Mouse (Mus musculus) hindbrain, embryonic 14.5 days (tissue): ENCODE data around the gene H2afx. TPM values are rescaled to one million over a fixed set of nuclear protein-coding genes. Genes with fewer than 3 reads are reported as not detected.
"Not testable (repeated sequence)": the region's sequence is repeated elsewhere in the genome, so short reads cannot be mapped to it uniquely, and the experiment has no call there.

Experiments
- ATAC-seq: fragments of 200-750 bp; cut with Nextera tagmentation; 2 replicates; pipeline ENCODE4 v1.8.0; 2017; ENCODE audit warnings: moderate number of reproducible peaks, mild to moderate bottlenecking, moderate TSS enrichment, moderate library complexity; ENCODE audit not compliant: low FRiP score
- DNase-seq: peaks from one replicate; pipeline ENCODE4 v3.0.0-alpha.2; 2015; ENCODE audit warnings: low spot score
- H3K27ac ChIP-seq: fragments of 300-500 bp; sonication (generic); 2 replicates; pipeline ENCODE4 v1.5.1; 2014; ENCODE audit warnings: mild to moderate bottlenecking, moderate library complexity
- H3K27me3 ChIP-seq: fragments of 300-500 bp; sonication (generic); 2 replicates; pipeline ENCODE4 v1.6.1; 2014; ENCODE audit warnings: mild to moderate bottlenecking, low read length, mixed read lengths; ENCODE audit not compliant: control insufficient read depth, insufficient read depth
- H3K36me3 ChIP-seq: fragments of 300-500 bp; sonication (generic); replicated peaks from 2 replicates; pipeline ENCODE4 v1.6.1; 2014; ENCODE audit not compliant: control insufficient read depth, insufficient read depth
- H3K4me1 ChIP-seq: fragments of 300-500 bp; sonication (generic); replicated peaks from 2 replicates; pipeline ENCODE4 v1.6.1; 2014; ENCODE audit warnings: antibody characterized with exemption, low read length, mixed read lengths; ENCODE audit not compliant: control insufficient read depth, insufficient read depth
- H3K4me2 ChIP-seq: fragments of 300-500 bp; sonication (generic); replicated peaks from 2 replicates; pipeline ENCODE4 v1.6.1; 2014; ENCODE audit warnings: mild to moderate bottlenecking, moderate library complexity
- H3K4me3 ChIP-seq: fragments of 300-500 bp; sonication (generic); replicated peaks from 2 replicates; pipeline ENCODE4 v1.5.1; 2014; ENCODE audit warnings: mild to moderate bottlenecking, low read length
- H3K9ac ChIP-seq: fragments of 300-500 bp; sonication (generic); 2 replicates; pipeline ENCODE4 v1.6.1; 2014
- H3K9me3 ChIP-seq: fragments of 300-500 bp; sonication (generic); 2 replicates; pipeline ENCODE4 v1.6.1; 2016; ENCODE audit warnings: low read length; ENCODE audit not compliant: control insufficient read depth
- WGBS: fragments of 180-500 bp; shearing (Covaris S2); extraction: QIAGEN DNeasy Blood & Tissue Kit; methylation state at CpG from one replicate; pipeline ENCODE4 v1.1.7; 2014; 5-methylcytosine and 5-hydroxymethylcytosine counted together
- polyA plus RNA-seq: library from polyadenylated mRNA; unstranded; fragments of >200 nt; fragmentation: Nextera tagmentation; extraction: Ambion mirVana; gene quantifications from 2 replicates; pipeline ENCODE4 v1.2.1, GENCODE M21; 2014

H2afx gene
- polyA plus RNA-seq, 1 experiment from 2014 or later: 107 TPM

DNA sequence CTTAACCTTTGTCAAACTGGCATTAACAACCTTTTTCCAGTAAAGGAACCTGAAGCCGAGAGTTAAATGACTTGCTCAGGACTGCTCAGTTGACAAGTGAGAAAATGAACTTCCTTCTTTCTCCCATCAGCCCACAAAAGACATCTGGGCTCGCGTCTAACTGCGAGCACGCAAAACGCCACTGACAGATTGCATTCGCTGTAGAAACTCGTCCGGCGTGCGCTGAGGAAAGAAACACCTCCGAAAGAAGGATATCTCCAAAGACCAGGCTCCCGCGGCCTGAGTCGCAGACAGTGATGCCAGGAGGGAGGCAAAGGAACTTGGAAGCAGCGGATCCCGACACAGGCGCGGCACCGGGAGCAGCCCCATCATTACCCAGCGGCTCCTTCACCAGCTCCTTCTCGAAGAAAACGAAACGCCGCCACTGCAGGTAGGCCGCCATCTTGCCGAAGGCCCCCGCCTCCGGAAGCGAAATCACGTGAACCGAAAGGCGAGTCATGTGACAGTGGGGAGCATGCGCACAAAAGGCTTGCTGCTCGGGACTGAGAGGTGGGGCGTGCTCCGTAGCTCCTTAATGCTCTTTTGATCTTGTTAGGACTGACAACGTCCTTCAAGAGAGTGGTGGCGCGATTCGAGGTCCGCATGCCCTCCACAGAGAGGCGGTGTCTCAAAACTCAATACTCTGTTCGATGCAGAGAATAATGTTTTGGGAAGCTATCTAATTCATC, 26.9 kb downstream of the H2afx start, which contains the start of gene Vps11:
TSS of gene Vps11 (minus strand) at position 481 of the 728 bp plus-strand sequence.
- Histone ChIP-seq H3K4me2 (peak within 1 kb of the TSS; percentile 88), H3K27me3 (no peaks in the 10 kb centered on the region), H3K9ac (peak within 1 kb of the TSS; percentile 88), H3K9me3 (no peaks in the 10 kb centered on the region), H3K4me1 (peaks cover 7% of the 10 kb centered on the region), H3K36me3 (peaks cover 30% of the 10 kb centered on the region), H3K27ac (peak within 1 kb of the TSS; percentile 74), H3K4me3 (peak within 1 kb of the TSS; percentile 76)
- ATAC-seq (peak; percentile 90), DNase-seq (peak; percentile 97)
- under 1% methylated on average over 44 of the region's 44 CpGs for WGBS

DNA sequence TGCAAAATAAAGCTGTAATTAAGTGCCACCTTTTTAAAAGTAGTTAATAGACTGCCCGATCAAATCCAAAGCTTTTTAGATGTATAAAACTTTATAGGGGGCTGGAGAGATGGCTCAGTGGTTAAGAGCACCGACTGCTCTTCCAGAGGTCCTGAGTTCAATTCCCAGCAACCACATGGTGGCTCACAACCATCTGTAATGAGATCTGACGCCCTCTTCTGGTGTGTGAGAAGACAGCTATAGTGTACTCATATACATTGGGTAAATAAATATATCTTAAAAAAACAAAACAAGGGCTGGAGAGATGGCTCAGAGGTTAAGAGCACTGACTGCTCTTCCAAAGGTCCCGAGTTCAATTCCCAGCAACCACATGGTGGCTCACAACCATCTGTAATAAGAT, 27.4 kb downstream of the H2afx start:
- H3K4me1 ChIP-seq, DNase-seq, ATAC-seq, H3K9me3 ChIP-seq, H3K27me3 ChIP-seq, H3K9ac ChIP-seq: not testable (repeated sequence)
- Histone ChIP-seq H3K27ac (0 out of 2 replicates have a peak overlapping the region, but pooled peaks have one; percentile 74), H3K36me3 (peaks cover 24% of the 10 kb centered on the region), H3K4me3 (peak overlapping the region; percentile 76), H3K4me2 (peak overlapping the region; percentile 88)
- WGBS: 47% methylated on average over 4 of the region's 4 CpGs

DNA sequence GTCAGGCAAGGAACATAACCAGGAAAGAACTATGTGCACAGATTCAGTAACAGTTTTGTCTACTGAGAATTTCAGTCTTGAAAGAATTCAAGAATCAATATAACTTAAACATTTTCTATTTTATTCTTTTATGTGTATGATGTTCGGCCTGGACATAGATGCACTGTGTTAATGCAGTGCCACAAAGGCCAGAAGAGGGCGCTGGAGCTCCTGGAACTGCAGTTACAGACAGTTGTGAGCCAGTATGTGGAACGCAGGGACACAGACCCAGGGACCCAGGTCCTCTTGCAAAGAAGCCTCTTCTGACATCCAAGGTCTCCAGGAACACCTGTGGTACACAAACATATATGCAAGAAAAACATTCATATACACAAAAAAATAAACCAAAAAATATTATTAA, 30.0 kb downstream of the H2afx start:
- Histone ChIP-seq H3K4me3 (no peak overlapping the region), H3K27me3 (no peaks in the 10 kb centered on the region), H3K4me1 (peaks cover 7% of the 10 kb centered on the region), H3K9ac (no peak overlapping the region), H3K4me2 (no peak overlapping the region), H3K9me3 (no peaks in the 10 kb centered on the region), H3K27ac (no peak overlapping the region), H3K36me3 (peaks cover 2% of the 10 kb centered on the region)
- ATAC-seq (no peak), DNase-seq (no peak)
- WGBS: 60% methylated on average over 3 of the region's 3 CpGs

DNA sequence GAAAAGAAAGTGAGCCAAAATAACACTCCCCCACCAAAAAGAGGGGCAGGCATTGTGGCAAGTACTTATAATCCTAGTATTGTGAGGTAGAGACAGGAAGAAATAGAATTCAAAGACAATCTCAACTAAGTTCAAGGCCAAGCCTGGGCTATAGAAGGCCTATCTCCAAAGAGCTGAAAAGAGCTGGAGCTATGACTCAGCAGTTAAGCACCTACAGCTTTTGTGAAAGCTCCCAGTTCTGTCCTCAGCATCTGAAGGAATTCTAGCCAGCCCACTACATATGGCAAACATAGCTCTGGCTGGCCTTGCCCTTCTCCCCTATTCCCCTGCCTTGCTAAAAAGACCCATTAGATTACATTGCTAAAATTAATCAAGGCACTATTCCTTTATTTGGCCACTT, 38.9 kb downstream of the H2afx start:
- Histone ChIP-seq H3K27me3 (no peaks in the 10 kb centered on the region), H3K4me2 (no peak overlapping the region), H3K4me3 (no peak overlapping the region), H3K4me1 (peaks cover 7% of the 10 kb centered on the region; the same call in 1 of the 2 replicates), H3K9ac (no peak overlapping the region), H3K36me3 (no peaks in the 10 kb centered on the region), H3K27ac (no peak overlapping the region), H3K9me3 (no peaks in the 10 kb centered on the region)
- DNase-seq (no peak), ATAC-seq (no peak)

DNA sequence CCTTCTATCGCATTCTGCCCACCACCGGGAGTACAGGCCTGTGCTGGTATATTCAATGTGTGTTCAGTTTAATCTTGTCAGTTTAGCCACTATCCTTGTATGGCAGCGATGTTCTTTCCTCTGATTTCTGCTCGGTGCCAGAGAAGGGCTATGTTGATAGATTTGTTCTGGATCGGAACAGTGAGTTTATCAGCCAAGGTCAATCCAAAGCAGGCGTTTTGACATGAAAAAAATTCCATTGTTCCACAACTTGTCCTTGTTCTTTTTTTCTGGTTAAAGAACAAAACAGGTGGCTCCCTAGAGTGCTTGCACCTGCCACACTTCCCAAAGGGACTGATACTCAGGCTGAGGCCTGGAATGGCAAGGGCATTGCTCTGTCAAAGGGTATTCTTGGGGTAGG, 41.6 kb downstream of the H2afx start:
- WGBS: 91% methylated on average over 6 of the region's 6 CpGs
- Histone ChIP-seq H3K27me3 (no peaks in the 10 kb centered on the region), H3K9me3 (no peaks in the 10 kb centered on the region), H3K27ac (no peak overlapping the region), H3K4me1 (peaks cover 22% of the 10 kb centered on the region), H3K4me2 (no peak overlapping the region), H3K4me3 (no peak overlapping the region), H3K36me3 (peaks cover 4% of the 10 kb centered on the region), H3K9ac (no peak overlapping the region)
- ATAC-seq: no peak
- DNase-seq: no peak

DNA sequence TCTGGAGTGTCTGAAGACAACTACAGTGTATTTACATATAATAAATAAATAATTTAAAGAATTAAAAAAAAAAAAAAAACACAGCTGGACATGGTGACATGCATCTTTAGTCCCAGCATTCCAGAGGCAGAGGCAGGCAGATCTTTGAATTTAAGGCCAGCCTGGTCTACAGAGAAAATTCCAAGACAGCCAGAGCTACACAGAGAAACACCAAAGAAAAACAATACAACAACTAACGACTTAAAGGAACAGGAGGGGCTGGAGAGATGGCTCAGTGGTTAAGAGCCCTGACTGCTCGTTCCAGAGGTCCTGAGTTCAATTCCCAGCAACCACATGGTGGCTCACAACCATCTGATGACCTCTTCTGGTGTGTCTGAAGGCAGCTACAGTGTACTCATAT, 42.8 kb downstream of the H2afx start:
- not testable (repeated sequence) for H3K27ac ChIP-seq, H3K4me2 ChIP-seq, H3K9ac ChIP-seq, DNase-seq, H3K9me3 ChIP-seq, ATAC-seq, H3K4me3 ChIP-seq, H3K27me3 ChIP-seq
- 92% methylated on average over 2 of the region's 2 CpGs for WGBS
- H3K4me1 ChIP-seq: peaks cover 22% of the 10 kb centered on the region
- H3K36me3 ChIP-seq: peaks cover 16% of the 10 kb centered on the region

DNA sequence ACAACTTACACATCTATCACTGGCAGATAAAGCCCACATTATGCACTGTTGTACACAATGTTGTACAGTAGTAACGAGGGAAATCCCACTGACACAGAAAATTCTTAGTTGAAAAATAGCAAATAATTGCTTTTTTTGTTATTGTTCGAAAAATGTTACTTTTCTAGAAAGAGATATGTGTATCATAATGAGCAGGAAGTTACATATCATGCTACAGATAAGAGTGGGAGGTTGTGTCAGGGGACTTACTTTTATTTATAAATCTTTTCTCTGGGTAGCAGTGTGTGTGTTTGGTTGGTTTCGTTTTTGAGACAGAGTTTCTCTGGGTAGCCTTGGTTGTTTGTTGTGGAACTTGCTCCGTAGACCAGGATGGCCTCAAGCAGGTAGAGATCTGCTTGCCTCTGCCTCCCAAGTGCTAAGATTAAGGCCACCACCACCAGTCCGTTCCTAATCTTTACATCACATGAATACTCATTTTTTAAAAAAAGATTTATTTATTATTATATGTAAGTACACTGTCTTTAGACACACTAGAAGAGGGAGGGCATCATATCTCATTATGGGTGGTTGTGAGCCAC, 43.7 kb downstream of the H2afx start:
- Histone ChIP-seq H3K27ac (peak overlapping the region; percentile 88), H3K4me1 (peaks cover 22% of the 10 kb centered on the region), H3K4me2 (peak overlapping the region; percentile 65), H3K4me3 (peak overlapping the region; percentile 91), H3K36me3 (peaks cover 25% of the 10 kb centered on the region), H3K27me3 (no peaks in the 10 kb centered on the region), H3K9me3 (no peaks in the 10 kb centered on the region), H3K9ac (peak overlapping the region; percentile 66)
- 87% methylated on average over 5 of the region's 5 CpGs for WGBS
- ATAC-seq (no peak), DNase-seq (no peak)

DNA sequence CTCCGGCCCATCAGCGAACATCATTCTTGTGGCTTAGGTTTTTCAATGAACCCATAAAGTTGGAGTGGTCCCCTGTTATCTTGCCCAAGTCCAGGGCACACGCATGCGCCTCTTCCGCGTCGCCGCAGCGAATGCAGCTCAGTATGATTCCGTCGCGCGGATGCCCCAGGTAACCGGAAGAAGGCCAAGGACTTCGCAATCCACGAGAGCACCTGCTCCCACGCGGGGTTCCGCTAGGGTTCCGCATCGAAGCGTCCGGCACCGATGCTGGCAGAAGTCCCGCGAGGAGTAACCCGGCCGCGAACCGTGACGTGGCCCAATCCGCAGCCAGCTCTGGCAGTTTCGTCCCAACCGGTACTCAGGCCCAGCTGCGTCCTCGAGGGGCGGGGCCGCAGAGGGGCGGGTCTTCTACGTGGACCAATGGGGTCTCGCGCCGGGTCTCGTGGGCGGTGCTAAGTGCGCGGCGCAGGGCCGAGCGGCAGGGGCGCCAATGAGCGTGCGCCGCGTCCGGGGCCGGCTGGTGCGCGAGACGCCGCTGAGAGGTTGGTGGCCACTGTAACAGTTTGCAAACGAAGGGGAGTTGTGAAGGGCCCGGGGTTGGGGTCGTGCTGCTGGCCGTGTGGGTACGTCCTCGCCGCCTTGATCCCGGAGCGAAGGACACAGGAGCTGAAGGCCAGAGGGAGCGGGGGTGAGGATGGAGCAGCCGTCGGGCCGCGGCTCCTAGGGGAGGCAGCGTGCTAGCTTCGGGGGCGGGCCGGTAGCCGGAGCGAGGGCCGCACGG, 44.8 kb downstream of the H2afx start, which contains the start of gene Hyou1:
TSS of gene Hyou1 (plus strand) at position 437 of the 781 bp plus-strand sequence.
- under 1% methylated on average over 82 of the region's 83 CpGs for WGBS
- H3K27ac ChIP-seq: peak within 1 kb of the TSS; percentile 88
- H3K36me3 ChIP-seq: peaks cover 35% of the 10 kb centered on the region
- peak within 1 kb of the TSS; percentile 91 for H3K4me3 ChIP-seq
- H3K4me1 ChIP-seq: peaks cover 22% of the 10 kb centered on the region
- H3K9me3 ChIP-seq: no peaks in the 10 kb centered on the region
- peak within 1 kb of the TSS; percentile 92 for H3K9ac ChIP-seq
- DNase-seq: peak; percentile 99
- ATAC-seq: peak; percentile 99
- H3K4me2 ChIP-seq: peak within 1 kb of the TSS; percentile 86
- H3K27me3 ChIP-seq: no peaks in the 10 kb centered on the region

DNA sequence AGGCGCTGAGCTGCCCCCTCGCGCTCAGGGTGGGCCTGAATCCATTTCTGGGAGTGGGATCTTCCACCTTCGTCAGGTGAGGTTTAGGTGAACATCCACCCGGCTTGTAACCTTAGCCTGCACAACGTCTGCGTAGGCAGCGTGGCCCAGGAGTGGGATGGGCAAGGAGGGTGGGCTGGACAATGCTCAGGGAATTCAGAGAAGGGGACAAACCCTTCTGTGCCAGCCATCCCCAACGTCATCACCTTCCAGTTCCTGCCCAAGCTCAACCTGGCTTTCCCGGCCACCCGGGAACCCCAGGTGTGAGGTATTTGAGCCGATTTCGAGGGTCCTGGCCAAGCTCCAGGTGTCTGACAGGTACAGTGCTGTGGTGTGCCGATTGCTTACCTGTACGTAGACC, 45.4 kb downstream of the H2afx start:
- ATAC-seq (peak; percentile 31), DNase-seq (no peak)
- Histone ChIP-seq H3K9ac (peak overlapping the region; percentile 92), H3K27ac (peak overlapping the region; percentile 83), H3K4me1 (peaks cover 22% of the 10 kb centered on the region), H3K4me3 (peak overlapping the region; percentile 91), H3K9me3 (no peaks in the 10 kb centered on the region), H3K27me3 (no peaks in the 10 kb centered on the region), H3K4me2 (peak overlapping the region; percentile 86), H3K36me3 (peaks cover 42% of the 10 kb centered on the region)
- 12% methylated on average over 15 of the region's 15 CpGs for WGBS
